Mouse (Mus musculus) neural tube, embryonic 15.5 days (tissue): ENCODE data around the gene AI182371. TPM values are rescaled to one million over a fixed set of nuclear protein-coding genes. Genes with fewer than 3 reads are reported as not detected.
A peak's percentile ranks its signal among the peaks of the same experiment; 100 is the strongest.

Experiments used
- ATAC-seq: fragments of 200-750 bp; cut with Nextera tagmentation; 2 replicates; pipeline ENCODE4 v1.8.0; 2017; ENCODE audit warnings: mild to moderate bottlenecking, moderate TSS enrichment, moderate library complexity; ENCODE audit not compliant: low FRiP score
- H3K27ac ChIP-seq: fragments of 300-500 bp; sonication (generic); replicated peaks from 2 replicates; pipeline ENCODE4 v1.5.1; 2015; ENCODE audit warnings: mild to moderate bottlenecking, inconsistent platforms
- H3K27me3 ChIP-seq: fragments of 300-500 bp; sonication (generic); replicated peaks from 2 replicates; pipeline ENCODE4 v1.6.1; 2015; ENCODE audit warnings: inconsistent platforms
- H3K36me3 ChIP-seq: fragments of 300-500 bp; sonication (generic); 2 replicates; pipeline ENCODE4 v1.6.1; 2015; ENCODE audit warnings: inconsistent platforms
- H3K4me1 ChIP-seq: fragments of 300-500 bp; sonication (generic); 2 replicates; pipeline ENCODE4 v1.6.1; 2015; ENCODE audit warnings: inconsistent platforms
- H3K4me2 ChIP-seq: fragments of 300-500 bp; sonication (generic); 2 replicates; pipeline ENCODE4 v1.6.1; 2015; ENCODE audit warnings: inconsistent platforms, mild to moderate bottlenecking, moderate library complexity
- H3K4me3 ChIP-seq: fragments of 300-500 bp; sonication (generic); replicated peaks from 2 replicates; pipeline ENCODE4 v1.5.1; 2015; ENCODE audit warnings: mild to moderate bottlenecking, inconsistent platforms
- H3K9ac ChIP-seq: fragments of 300-500 bp; sonication (generic); replicated peaks from 2 replicates; pipeline ENCODE4 v1.6.1; 2015; ENCODE audit warnings: mild to moderate bottlenecking, inconsistent platforms
- H3K9me3 ChIP-seq: fragments of 300-500 bp; sonication (generic); replicated peaks from 2 replicates; pipeline ENCODE4 v1.6.1; 2016; ENCODE audit warnings: inconsistent platforms
- WGBS: fragments of 180-500 bp; shearing (Covaris S2); methylation state at CpG from one replicate; pipeline ENCODE4 v1.1.7; 2015; ENCODE audit warnings: mixed read lengths; 5-methylcytosine and 5-hydroxymethylcytosine counted together
- polyA plus RNA-seq: library from polyadenylated mRNA; unstranded; fragments of >200 nt; fragmentation: Nextera tagmentation; extraction: Ambion mirVana; gene quantifications from 2 replicates; pipeline ENCODE4 v1.2.1, GENCODE M21; 2015

The AI182371 gene
- polyA plus RNA-seq, 1 experiment from 2014 or later = 0.26 TPM

GRCm38 (mm10) chr2:35108712-35109111, 7.4 kb upstream of the AI182371 start:
- peak overlapping the region; percentile 85 for H3K4me3 ChIP-seq
- 0 out of 2 replicates have a peak, but pooled peaks cover 2% of the 10 kb centered on the region for H3K27me3 ChIP-seq
- no peaks in the 10 kb centered on the region for H3K9me3 ChIP-seq
- H3K27ac ChIP-seq = peak overlapping the region; percentile 91
- peaks cover 16% of the 10 kb centered on the region for H3K4me1 ChIP-seq
- WGBS = 33% methylated on average over 3 of the region's 3 CpGs
- H3K4me2 ChIP-seq = peak overlapping the region; percentile 64
- ATAC-seq = peak; percentile 83
- H3K9ac ChIP-seq = peak overlapping the region; percentile 76
- no peaks in the 10 kb centered on the region for H3K36me3 ChIP-seq

GRCm38 (mm10) chr2:35107984-35108635, 6.8 kb upstream of the AI182371 start:
- no peak overlapping the region for H3K4me3 ChIP-seq

GRCm38 (mm10) chr2:35104843-35105242, 3.5 kb upstream of the AI182371 start:
- 60% methylated on average over 3 of the region's 3 CpGs for WGBS
- Histone ChIP-seq H3K9me3 (no peaks in the 10 kb centered on the region), H3K4me1 (peaks cover 6% of the 10 kb centered on the region), H3K4me3 (no peak overlapping the region), H3K36me3 (no peaks in the 10 kb centered on the region), H3K27ac (no peak overlapping the region), H3K4me2 (no peak overlapping the region), H3K9ac (no peak overlapping the region), H3K27me3 (0 out of 2 replicates have a peak, but pooled peaks cover 2% of the 10 kb centered on the region)
- ATAC-seq = no peak

More at GRCm38 (mm10) chr2:35107984-35108635, 6.8 kb upstream of the AI182371 start:
- Histone ChIP-seq H3K4me1 (peaks cover 16% of the 10 kb centered on the region), H3K36me3 (no peaks in the 10 kb centered on the region), H3K9ac (no peak overlapping the region), H3K4me2 (no peak overlapping the region), H3K27ac (no peak overlapping the region), H3K27me3 (0 out of 2 replicates have a peak, but pooled peaks cover 2% of the 10 kb centered on the region), H3K9me3 (no peaks in the 10 kb centered on the region)
- WGBS = 58% methylated on average over 5 of the region's 5 CpGs
- ATAC-seq = no peak

GRCm38 (mm10) chr2:35103558-35103957, 2.2 kb upstream of the AI182371 start:
- Histone ChIP-seq H3K9me3 (no peaks in the 10 kb centered on the region), H3K4me3 (no peak overlapping the region), H3K4me1 (peaks cover under 1% of the 10 kb centered on the region; the same call in 1 of the 2 replicates), H3K9ac (no peak overlapping the region), H3K27me3 (0 out of 2 replicates have a peak, but pooled peaks cover 2% of the 10 kb centered on the region), H3K4me2 (no peak overlapping the region), H3K27ac (no peak overlapping the region), H3K36me3 (no peaks in the 10 kb centered on the region)
- no peak for ATAC-seq
- WGBS = 65% methylated on average over 5 of the region's 5 CpGs

GRCm38 (mm10) chr2:35102777-35103176, 1.4 kb upstream of the AI182371 start:
- H3K36me3 ChIP-seq = no peaks in the 10 kb centered on the region
- no peak overlapping the region for H3K4me2 ChIP-seq
- no peak overlapping the region for H3K27ac ChIP-seq
- no peaks in the 10 kb centered on the region for H3K4me1 ChIP-seq
- H3K4me3 ChIP-seq = no peak overlapping the region
- no peaks in the 10 kb centered on the region for H3K9me3 ChIP-seq
- H3K9ac ChIP-seq = no peak overlapping the region
- H3K27me3 ChIP-seq = 0 out of 2 replicates have a peak, but pooled peaks cover 2% of the 10 kb centered on the region
- ATAC-seq = no peak

- Histone ChIP-seq H3K4me1 (no peaks in the 10 kb centered on the region), H3K9me3 (no peaks in the 10 kb centered on the region), H3K27ac (no peak overlapping the region), H3K4me2 (no peak overlapping the region), H3K36me3 (no peaks in the 10 kb centered on the region), H3K9ac (no peak overlapping the region), H3K27me3 (no peaks in the 10 kb centered on the region), H3K4me3 (no peak overlapping the region)
- ATAC-seq = no peak
- 86% methylated on average over 6 of the region's 6 CpGs for WGBS
Observed at GRCm38 (mm10) chr2:35100529-35100928, 814 bp downstream of the AI182371 start.

GRCm38 (mm10) chr2:35087418-35087817, 13.9 kb downstream of the AI182371 start:
- no peaks in the 10 kb centered on the region for H3K9me3 ChIP-seq
- no peak overlapping the region for H3K9ac ChIP-seq
- H3K4me3 ChIP-seq = no peak overlapping the region
- no peak overlapping the region for H3K27ac ChIP-seq
- no peaks in the 10 kb centered on the region for H3K4me1 ChIP-seq
- no peak for ATAC-seq
- 76% methylated on average over 4 of the region's 4 CpGs for WGBS
- H3K27me3 ChIP-seq = no peaks in the 10 kb centered on the region
- H3K36me3 ChIP-seq = no peaks in the 10 kb centered on the region
- no peak overlapping the region for H3K4me2 ChIP-seq

GRCm38 (mm10) chr2:35079166-35079565, 22.2 kb downstream of the AI182371 start:
- Histone ChIP-seq H3K27ac (no peak overlapping the region), H3K9ac (no peak overlapping the region), H3K4me2 (no peak overlapping the region), H3K4me3 (no peak overlapping the region), H3K36me3 (no peaks in the 10 kb centered on the region), H3K4me1 (no peaks in the 10 kb centered on the region), H3K9me3 (no peaks in the 10 kb centered on the region), H3K27me3 (no peaks in the 10 kb centered on the region)
- WGBS = 72% methylated on average over 6 of the region's 6 CpGs
- ATAC-seq = no peak

- Histone ChIP-seq H3K27me3 (no peaks in the 10 kb centered on the region), H3K9me3 (0 out of 2 replicates have a peak, but pooled peaks cover 3% of the 10 kb centered on the region), H3K9ac (no peak overlapping the region), H3K27ac (no peak overlapping the region), H3K4me1 (no peaks in the 10 kb centered on the region), H3K36me3 (no peaks in the 10 kb centered on the region), H3K4me2 (no peak overlapping the region), H3K4me3 (no peak overlapping the region)
- no peak for ATAC-seq
- WGBS = 82% methylated on average over 3 of the region's 3 CpGs
Observed at GRCm38 (mm10) chr2:35074328-35074727, 27.0 kb downstream of the AI182371 start.

GRCm38 (mm10) chr2:35072547-35072946, 28.8 kb downstream of the AI182371 start:
- Histone ChIP-seq H3K4me2 (no peak overlapping the region), H3K4me1 (no peaks in the 10 kb centered on the region), H3K36me3 (no peaks in the 10 kb centered on the region), H3K4me3 (no peak overlapping the region), H3K9me3 (0 out of 2 replicates have a peak, but pooled peaks cover 3% of the 10 kb centered on the region), H3K9ac (no peak overlapping the region), H3K27me3 (no peaks in the 10 kb centered on the region), H3K27ac (no peak overlapping the region)
- no peak for ATAC-seq
- 56% methylated on average over 2 of the region's 2 CpGs for WGBS

GRCm38 (mm10) chr2:35070275-35070674, 31.1 kb downstream of the AI182371 start:
- no peak for ATAC-seq
- 86% methylated on average over 4 of the region's 4 CpGs for WGBS
- H3K4me1 ChIP-seq = no peaks in the 10 kb centered on the region
- H3K4me3 ChIP-seq = no peak overlapping the region
- H3K9ac ChIP-seq = no peak overlapping the region
- H3K9me3 ChIP-seq = 0 out of 2 replicates have a peak, but pooled peaks cover 3% of the 10 kb centered on the region
- no peaks in the 10 kb centered on the region for H3K36me3 ChIP-seq
- no peak overlapping the region for H3K27ac ChIP-seq
- no peaks in the 10 kb centered on the region for H3K27me3 ChIP-seq
- no peak overlapping the region for H3K4me2 ChIP-seq

GRCm38 (mm10) chr2:35069124-35069523, 32.2 kb downstream of the AI182371 start:
- Histone ChIP-seq H3K9ac (no peak overlapping the region), H3K27me3 (no peaks in the 10 kb centered on the region), H3K27ac (no peak overlapping the region), H3K4me3 (no peak overlapping the region), H3K4me1 (no peaks in the 10 kb centered on the region), H3K4me2 (no peak overlapping the region), H3K36me3 (no peaks in the 10 kb centered on the region), H3K9me3 (0 out of 2 replicates have a peak, but pooled peaks cover 3% of the 10 kb centered on the region)
- no peak for ATAC-seq
- 97% methylated on average over 1 of the region's 1 CpGs for WGBS
